Mouse (Mus musculus) midbrain, embryonic 13.5 days (tissue): ENCODE data around the gene Nab2. TPM values are rescaled to one million over a fixed set of nuclear protein-coding genes. Genes with fewer than 3 reads are reported as not detected.

Source experiments
- ATAC-seq: fragments of 200-750 bp; cut with Nextera tagmentation; 2 replicates; pipeline ENCODE4 v1.8.0; 2017; ENCODE audit warnings: mild to moderate bottlenecking, moderate TSS enrichment, moderate library complexity
- H3K27ac ChIP-seq: fragments of 300-500 bp; sonication (generic); 2 replicates; pipeline ENCODE4 v1.5.1; 2015; ENCODE audit warnings: inconsistent platforms, mild to moderate bottlenecking, moderate library complexity
- H3K27me3 ChIP-seq: fragments of 300-500 bp; sonication (generic); 2 replicates; pipeline ENCODE4 v1.6.1; 2015; ENCODE audit warnings: mild to moderate bottlenecking, inconsistent platforms
- H3K36me3 ChIP-seq: fragments of 300-500 bp; sonication (generic); 2 replicates; pipeline ENCODE4 v1.6.1; 2015; ENCODE audit warnings: mild to moderate bottlenecking, inconsistent platforms
- H3K4me1 ChIP-seq: fragments of 300-500 bp; sonication (generic); replicated peaks from 2 replicates; pipeline ENCODE4 v1.6.1; 2015; ENCODE audit warnings: inconsistent platforms
- H3K4me2 ChIP-seq: fragments of 300-500 bp; sonication (generic); replicated peaks from 2 replicates; pipeline ENCODE4 v1.6.1; 2015; ENCODE audit warnings: moderate library complexity, mild to moderate bottlenecking, inconsistent platforms
- H3K4me3 ChIP-seq: fragments of 300-500 bp; sonication (generic); replicated peaks from 2 replicates; pipeline ENCODE4 v1.5.1; 2015; ENCODE audit warnings: mild to moderate bottlenecking, inconsistent platforms
- H3K9ac ChIP-seq: fragments of 300-500 bp; sonication (generic); replicated peaks from 2 replicates; pipeline ENCODE4 v1.6.1; 2015; ENCODE audit warnings: mild to moderate bottlenecking, inconsistent platforms
- H3K9me3 ChIP-seq: fragments of 300-500 bp; sonication (generic); 2 replicates; pipeline ENCODE4 v1.6.1; 2016; ENCODE audit warnings: mild to moderate bottlenecking, inconsistent platforms
- WGBS: fragments of 180-500 bp; shearing (Covaris S2); methylation state at CpG from one replicate; pipeline ENCODE4 v1.1.7; 2015; 5-methylcytosine and 5-hydroxymethylcytosine counted together
- polyA plus RNA-seq: library from polyadenylated mRNA; unstranded; fragments of >200 nt; fragmentation: Nextera tagmentation; extraction: Ambion mirVana; gene quantifications from 2 replicates; pipeline ENCODE4 v1.2.1, GENCODE M21; 2015

Nab2 gene
- polyA plus RNA-seq, 1 experiment from 2014 or later = 1.8 TPM

DNA sequence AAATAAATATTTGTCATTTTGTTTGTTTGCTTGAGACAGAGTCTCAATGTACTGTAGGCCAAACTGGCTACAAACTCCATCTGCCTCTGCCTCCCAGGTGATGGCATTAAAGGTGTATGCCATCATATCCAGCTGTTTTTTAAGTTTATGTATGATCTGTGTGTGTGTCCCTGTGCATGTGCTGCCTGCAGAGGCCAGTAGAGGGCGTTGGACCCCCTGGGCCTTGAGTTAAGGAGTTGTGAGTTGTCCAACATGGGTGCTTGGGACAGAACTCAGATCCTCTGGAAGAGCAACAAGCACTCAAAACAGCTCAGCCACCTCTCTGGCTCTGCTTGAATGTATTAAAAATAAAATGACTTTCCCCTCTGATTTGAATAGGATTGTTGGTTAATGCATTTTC is 22.7 kb upstream of the Nab2 start:
- H3K9ac ChIP-seq = no peak overlapping the region
- no peak for ATAC-seq
- no peaks in the 10 kb centered on the region for H3K4me1 ChIP-seq
- no peaks in the 10 kb centered on the region for H3K9me3 ChIP-seq
- H3K27me3 ChIP-seq = no peaks in the 10 kb centered on the region
- no peak overlapping the region for H3K4me2 ChIP-seq
- H3K4me3 ChIP-seq = no peak overlapping the region
- 26% methylated on average over 1 of the region's 1 CpGs for WGBS
- peaks cover 19% of the 10 kb centered on the region for H3K36me3 ChIP-seq
- H3K27ac ChIP-seq = no peak overlapping the region

DNA sequence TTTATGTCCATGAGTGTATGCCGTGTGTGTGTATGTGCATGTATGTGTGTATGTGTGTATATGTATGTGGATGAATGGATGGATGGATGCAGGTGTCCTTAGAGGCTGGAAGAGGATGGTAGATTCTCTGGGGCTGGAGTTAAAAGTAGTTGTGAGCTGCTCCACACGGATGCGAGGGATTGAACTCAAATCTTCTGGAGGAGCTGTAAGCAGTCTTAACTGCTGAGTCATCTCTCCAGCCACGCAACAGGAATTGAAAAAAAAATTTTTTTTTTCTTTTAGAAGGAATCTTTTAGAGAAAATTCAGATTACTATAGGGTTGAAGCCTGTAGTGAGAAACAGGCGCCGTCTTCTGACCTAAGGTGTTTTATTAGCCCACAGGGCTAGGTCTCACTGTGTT is 14.5 kb upstream of the Nab2 start:
- Histone ChIP-seq H3K9me3 (no peaks in the 10 kb centered on the region), H3K4me2 (no peak overlapping the region), H3K27ac (no peak overlapping the region), H3K9ac (no peak overlapping the region), H3K4me1 (peaks cover 5% of the 10 kb centered on the region; the same call in 1 of the 2 replicates), H3K4me3 (no peak overlapping the region), H3K27me3 (no peaks in the 10 kb centered on the region), H3K36me3 (no peaks in the 10 kb centered on the region)
- no peak for ATAC-seq
- WGBS = 93% methylated on average over 6 of the region's 6 CpGs

DNA sequence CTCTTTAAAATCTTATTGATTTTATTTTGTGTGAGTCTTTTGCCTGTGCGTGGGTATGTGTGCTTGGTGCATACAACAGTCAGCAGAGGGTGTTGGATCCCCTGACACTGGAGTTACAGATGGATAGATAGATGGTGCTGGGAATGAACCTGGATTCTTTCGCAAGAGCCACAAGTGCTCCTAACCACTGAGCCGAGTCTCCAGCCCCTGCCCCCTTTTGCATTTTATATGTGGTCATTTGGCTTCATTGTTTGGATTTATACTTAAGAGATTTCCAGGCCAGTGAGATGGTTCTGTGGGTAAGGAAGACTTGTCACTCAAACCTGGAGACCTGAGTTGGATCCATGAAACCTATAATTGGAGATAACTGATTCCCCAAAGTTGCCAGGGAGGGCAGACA is 11.5 kb upstream of the Nab2 start:
- Histone ChIP-seq H3K4me3 (no peak overlapping the region), H3K4me1 (peaks cover 17% of the 10 kb centered on the region), H3K4me2 (no peak overlapping the region), H3K36me3 (no peaks in the 10 kb centered on the region), H3K9ac (no peak overlapping the region), H3K27me3 (no peaks in the 10 kb centered on the region), H3K9me3 (no peaks in the 10 kb centered on the region), H3K27ac (no peak overlapping the region)
- WGBS = 91% methylated on average over 3 of the region's 3 CpGs
- ATAC-seq = no peak

DNA sequence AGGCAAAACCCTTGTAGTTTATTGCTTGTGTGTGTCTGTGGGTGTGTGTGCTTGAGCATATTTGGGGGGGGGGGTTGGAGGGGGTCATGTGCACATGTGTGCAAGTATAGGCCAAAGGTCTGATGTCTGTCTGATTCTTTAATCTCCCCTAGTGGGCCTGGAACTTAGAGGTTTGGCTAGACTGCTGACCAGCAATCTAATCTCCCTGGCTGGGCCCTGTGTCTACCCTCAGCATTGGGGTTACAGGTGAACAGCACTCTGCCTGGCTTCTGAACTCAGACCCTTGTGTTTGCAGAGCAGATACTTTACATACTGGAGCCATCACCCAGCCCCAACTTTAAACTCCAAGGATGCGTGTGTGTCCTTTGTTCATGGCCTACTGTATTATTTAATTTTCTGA is 10.8 kb upstream of the Nab2 start:
- H3K27ac ChIP-seq = no peak overlapping the region
- H3K4me3 ChIP-seq = no peak overlapping the region
- WGBS = 95% methylated on average over 1 of the region's 1 CpGs
- no peak overlapping the region for H3K9ac ChIP-seq
- no peak overlapping the region for H3K4me2 ChIP-seq
- peaks cover 17% of the 10 kb centered on the region for H3K4me1 ChIP-seq
- H3K36me3 ChIP-seq = no peaks in the 10 kb centered on the region
- ATAC-seq = no peak
- H3K9me3 ChIP-seq = no peaks in the 10 kb centered on the region
- H3K27me3 ChIP-seq = no peaks in the 10 kb centered on the region

DNA sequence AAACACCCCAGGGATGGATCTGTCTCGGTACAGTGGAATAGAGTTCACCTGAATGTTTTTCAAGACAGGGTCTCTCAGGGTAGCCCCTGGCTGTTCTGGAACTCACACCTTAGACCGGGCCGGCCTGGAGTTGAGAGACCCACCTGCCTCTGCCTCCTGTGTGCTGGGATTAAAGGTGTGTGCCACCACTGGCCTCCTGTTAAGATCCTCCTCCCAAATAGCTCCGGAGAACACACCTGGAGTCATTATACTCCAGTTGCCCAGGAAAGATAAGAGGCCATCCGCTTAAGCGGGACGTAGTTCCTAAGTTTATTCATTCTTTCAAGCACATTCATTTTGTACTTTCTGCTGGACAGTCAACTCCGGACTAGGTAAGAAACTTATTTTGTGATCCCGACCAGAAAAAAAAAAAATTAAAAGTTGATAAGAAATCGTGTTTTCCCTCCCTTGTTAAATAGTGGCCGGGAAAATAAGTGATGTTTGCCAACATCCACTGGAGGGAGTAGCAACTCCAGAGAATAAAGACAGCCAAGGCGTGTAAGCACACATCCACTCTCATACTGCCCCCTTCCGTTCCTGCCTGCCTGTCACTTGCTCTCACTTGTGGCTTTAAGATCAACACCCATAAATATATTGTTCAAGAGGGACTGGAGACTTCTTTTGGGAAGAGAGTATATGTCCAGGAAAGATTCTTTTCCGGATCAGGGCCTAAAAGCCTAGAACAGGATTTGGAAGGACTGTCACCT is 9.4 kb upstream of the Nab2 start:
- ATAC-seq = peak; percentile 29
- Histone ChIP-seq H3K9me3 (no peaks in the 10 kb centered on the region), H3K36me3 (no peaks in the 10 kb centered on the region), H3K9ac (peak overlapping the region; percentile 70), H3K4me3 (peak overlapping the region; percentile 55), H3K27ac (no peak overlapping the region), H3K27me3 (no peaks in the 10 kb centered on the region), H3K4me2 (peak overlapping the region; percentile 96), H3K4me1 (peaks cover 17% of the 10 kb centered on the region)
- WGBS = 12% methylated on average over 14 of the region's 14 CpGs

DNA sequence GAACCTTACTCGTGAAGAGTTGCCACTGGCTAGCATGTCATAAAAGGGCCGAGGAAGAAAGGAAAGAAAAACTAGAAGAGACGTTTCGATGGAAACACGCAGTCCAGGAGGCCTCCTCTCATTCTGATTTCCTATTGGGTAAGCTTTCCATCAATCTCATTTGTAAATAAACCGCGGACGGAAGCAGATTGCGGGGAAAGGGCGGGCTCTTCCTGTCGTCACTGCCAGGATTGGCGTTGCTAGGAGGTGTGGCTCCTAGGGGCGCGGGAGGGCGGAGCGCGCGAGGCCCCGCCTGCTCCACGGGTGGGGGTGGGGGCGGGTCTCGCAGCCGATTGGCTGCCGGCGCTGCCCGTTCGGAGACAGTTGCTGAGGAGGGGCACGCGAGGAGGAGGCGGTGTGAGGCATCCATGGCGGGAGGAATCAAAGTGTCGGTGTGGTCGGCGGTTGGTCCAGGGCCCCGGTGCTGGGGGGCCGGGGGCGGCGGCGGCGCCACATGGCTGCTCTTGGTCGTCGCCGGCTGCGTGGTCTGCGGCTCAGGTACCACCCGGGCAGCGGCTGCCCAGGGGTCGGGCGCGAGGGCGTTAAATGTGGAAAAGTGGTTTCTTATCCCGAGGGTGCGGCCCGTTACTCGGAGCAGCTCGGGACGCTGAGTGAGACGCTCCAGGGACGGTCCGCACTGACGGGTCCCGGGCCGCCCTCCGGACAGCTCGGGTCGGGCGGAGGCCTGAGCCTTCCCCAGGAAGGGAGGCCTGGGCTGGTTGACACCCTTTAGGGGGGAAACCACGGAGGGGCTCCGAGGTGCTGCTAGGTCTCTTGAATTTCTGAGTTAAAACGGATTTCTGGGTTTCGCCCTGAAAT is 8.6 kb upstream of the Nab2 start:
- peak; percentile 94 for ATAC-seq
- WGBS = 1% methylated on average over 66 of the region's 71 CpGs

DNA sequence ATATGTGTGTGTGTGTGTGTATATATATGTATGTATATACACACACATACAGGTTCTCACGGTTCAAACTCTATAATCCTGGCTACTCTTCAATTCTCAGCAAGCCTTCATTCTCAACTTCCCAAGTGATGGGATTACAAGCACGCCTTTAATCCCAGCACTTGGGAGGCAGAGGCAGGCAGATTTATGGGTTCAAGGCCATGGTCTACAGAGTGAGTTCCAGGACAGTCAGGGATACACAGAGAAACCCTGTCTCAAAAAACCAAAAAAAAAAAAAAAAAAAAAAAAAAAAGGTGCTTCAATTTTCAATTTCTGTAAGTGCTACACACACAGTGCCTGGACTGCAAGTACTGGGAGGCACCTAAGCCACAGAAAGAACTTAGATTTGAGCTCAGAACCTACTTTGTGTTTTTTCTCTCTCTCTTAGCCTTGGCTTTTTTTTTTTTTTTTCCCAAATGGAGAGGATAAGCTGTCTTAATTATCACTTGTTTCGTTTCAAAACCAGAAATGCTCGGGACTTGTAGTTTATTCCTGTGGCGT is 7.6 kb upstream of the Nab2 start:
- H3K4me2 ChIP-seq = peak overlapping the region; percentile 96
- no peaks in the 10 kb centered on the region for H3K9me3 ChIP-seq
- H3K4me3 ChIP-seq = peak overlapping the region; percentile 55
- no peaks in the 10 kb centered on the region for H3K36me3 ChIP-seq
- no peaks in the 10 kb centered on the region for H3K27me3 ChIP-seq
- H3K4me1 ChIP-seq = peaks cover 17% of the 10 kb centered on the region
- H3K9ac ChIP-seq = peak overlapping the region; percentile 49
- WGBS = 49% methylated on average over 5 of the region's 5 CpGs
- no peak for ATAC-seq
- no peak overlapping the region for H3K27ac ChIP-seq

More for the DNA sequence above, 8.6 kb upstream of the Nab2 start:
- Histone ChIP-seq H3K4me3 (peak overlapping the region; percentile 55), H3K9me3 (no peaks in the 10 kb centered on the region), H3K9ac (peak overlapping the region; percentile 70), H3K4me2 (peak overlapping the region; percentile 96), H3K4me1 (peaks cover 17% of the 10 kb centered on the region), H3K27ac (peak overlapping the region; percentile 56; the same call in 1 of the 2 replicates), H3K36me3 (no peaks in the 10 kb centered on the region), H3K27me3 (no peaks in the 10 kb centered on the region)

DNA sequence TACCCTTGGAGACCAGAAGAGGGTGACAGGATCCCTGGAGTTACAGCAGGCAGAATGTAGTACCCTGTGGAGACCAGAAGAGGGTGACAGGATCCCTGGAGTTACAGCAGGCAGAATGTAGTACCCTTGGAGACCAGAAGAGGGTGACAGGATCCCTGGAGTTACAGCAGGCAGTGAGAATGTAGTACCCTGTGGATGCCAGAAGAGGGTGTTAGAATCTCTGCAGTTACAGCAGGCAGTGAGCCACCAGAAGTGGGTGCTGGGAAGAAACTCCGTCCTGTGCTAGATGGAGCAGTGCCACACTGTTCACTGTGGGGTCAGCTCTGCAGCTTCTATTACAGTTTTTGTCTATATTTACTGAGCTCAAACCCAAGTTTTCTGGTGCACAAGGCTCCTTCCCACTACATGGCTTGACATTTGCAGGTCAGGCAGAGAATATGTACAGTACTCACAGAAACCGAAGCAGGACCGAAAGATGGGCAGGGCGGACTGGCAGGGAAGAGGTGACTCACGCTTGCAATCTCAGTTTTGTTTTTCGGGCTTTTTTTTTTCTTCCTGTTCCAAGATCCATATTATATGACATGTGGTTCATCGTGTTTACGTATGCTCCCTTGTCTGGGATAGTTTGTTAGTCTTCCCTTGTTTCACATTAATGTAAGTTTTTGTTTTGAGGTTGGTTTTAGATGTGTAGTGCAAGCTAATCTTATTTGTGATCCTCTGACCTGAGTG is 6.6 kb upstream of the Nab2 start:
- no peak overlapping the region for H3K9ac ChIP-seq
- H3K4me1 ChIP-seq = peaks cover 17% of the 10 kb centered on the region
- no peak overlapping the region for H3K4me2 ChIP-seq
- H3K36me3 ChIP-seq = no peaks in the 10 kb centered on the region
- no peak for ATAC-seq
- no peaks in the 10 kb centered on the region for H3K9me3 ChIP-seq
- H3K4me3 ChIP-seq = no peak overlapping the region
- no peak overlapping the region for H3K27ac ChIP-seq
- H3K27me3 ChIP-seq = 0 out of 2 replicates have a peak, but pooled peaks cover 4% of the 10 kb centered on the region
- 89% methylated on average over 8 of the region's 8 CpGs for WGBS

DNA sequence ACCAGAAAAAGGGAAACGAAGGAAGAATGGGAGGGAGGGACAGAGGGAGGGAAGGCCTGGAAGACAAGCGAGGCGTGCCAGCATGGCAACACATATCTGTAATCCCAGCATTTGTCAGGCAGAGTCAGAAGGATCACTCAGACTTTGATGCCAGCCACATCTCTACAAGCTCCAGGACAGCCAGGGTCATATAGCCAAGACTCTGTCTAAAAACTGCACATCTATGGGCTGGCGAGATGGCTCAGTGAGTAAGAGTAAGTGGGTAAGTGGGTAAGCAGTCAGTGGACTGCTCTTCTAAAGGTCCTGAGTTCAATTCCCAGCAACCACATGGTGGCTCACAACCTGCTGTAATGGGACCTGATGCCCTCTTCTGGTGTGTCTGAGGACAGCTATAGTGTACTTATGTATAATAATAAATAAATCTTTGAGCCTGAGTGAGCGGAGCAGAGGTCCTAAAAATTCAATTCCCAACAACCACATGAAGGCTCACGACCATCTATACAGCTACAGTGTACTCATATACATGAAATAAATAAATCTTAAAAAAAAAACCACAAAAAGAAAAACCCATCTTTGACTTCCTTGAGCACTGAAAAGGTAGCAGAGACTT is 5.8 kb upstream of the Nab2 start:
- no peak overlapping the region for H3K27ac ChIP-seq
- H3K36me3 ChIP-seq = no peaks in the 10 kb centered on the region
- H3K27me3 ChIP-seq = 0 out of 2 replicates have a peak, but pooled peaks cover 12% of the 10 kb centered on the region
- no peak overlapping the region for H3K4me2 ChIP-seq
- no peaks in the 10 kb centered on the region for H3K9me3 ChIP-seq
- WGBS = 89% methylated on average over 6 of the region's 6 CpGs
- no peak overlapping the region for H3K4me3 ChIP-seq
- H3K9ac ChIP-seq = no peak overlapping the region
- no peak for ATAC-seq
- H3K4me1 ChIP-seq = peaks cover 18% of the 10 kb centered on the region

DNA sequence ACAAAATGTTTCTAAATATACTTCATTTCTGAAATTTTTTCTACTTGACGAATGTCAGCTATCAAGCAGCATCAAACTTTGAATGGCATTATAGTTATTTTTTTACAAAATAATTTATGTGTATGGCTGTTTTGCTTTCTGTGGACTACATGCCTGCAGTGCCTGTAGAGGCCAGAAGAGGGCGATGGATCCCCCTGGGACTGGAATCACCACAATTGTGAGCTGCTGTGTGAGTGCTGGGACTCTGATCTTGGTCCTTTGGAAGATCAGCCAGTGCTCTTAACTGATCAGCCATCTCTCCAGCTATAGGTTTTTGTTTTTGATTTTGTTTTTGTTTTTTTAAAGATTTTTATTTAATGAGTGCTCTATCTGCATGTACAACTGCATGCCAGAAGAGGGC is 2.9 kb upstream of the Nab2 start:
- Histone ChIP-seq H3K9me3 (no peaks in the 10 kb centered on the region), H3K9ac (no peak overlapping the region), H3K4me3 (no peak overlapping the region), H3K4me1 (peaks cover 34% of the 10 kb centered on the region), H3K4me2 (no peak overlapping the region), H3K27ac (no peak overlapping the region), H3K36me3 (no peaks in the 10 kb centered on the region), H3K27me3 (peaks cover 39% of the 10 kb centered on the region)
- 39% methylated on average over 2 of the region's 2 CpGs for WGBS
- no peak for ATAC-seq

DNA sequence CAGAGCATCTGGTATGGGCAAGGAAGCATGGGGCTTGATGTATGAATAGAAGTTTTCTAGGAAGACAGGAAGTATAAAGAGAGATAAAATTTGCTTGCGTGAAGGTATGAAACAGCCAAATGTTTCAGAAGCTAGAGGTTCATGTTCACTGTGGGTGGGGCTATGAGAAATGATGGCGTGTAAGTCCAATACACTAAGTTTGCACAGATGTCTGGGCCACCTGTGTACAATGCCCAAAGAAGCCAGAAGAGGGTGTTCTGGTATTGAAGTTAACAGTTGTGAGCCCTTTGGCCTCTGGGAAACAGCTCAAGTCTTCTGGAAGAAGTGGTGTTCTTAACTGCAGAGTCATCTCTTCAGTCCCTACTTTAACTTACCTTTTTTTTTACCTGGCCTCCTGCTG is 1.8 kb upstream of the Nab2 start:
- H3K36me3 ChIP-seq = no peaks in the 10 kb centered on the region
- no peak overlapping the region for H3K4me3 ChIP-seq
- no peak for ATAC-seq
- H3K4me1 ChIP-seq = peaks cover 40% of the 10 kb centered on the region
- H3K27ac ChIP-seq = no peak overlapping the region
- H3K27me3 ChIP-seq = peaks cover 50% of the 10 kb centered on the region
- H3K9ac ChIP-seq = no peak overlapping the region
- no peaks in the 10 kb centered on the region for H3K9me3 ChIP-seq
- no peak overlapping the region for H3K4me2 ChIP-seq
- WGBS = 92% methylated on average over 2 of the region's 2 CpGs
